Mouse (Mus musculus): Measurements from ENCODE around the gene Pex11a. TPM values are rescaled to one million over a fixed set of nuclear protein-coding genes. Genes with fewer than 3 reads are reported as not detected.

Gene Pex11a
- polyA plus RNA-seq, 1 experiment from 2014 or later: 23.9 TPM

GRCm38 (mm10) chr7:79780647-79781626, 38.0 kb upstream of the Pex11a start:
- H3K4me2 ChIP-seq (replicated peaks; ENCODE audit: low read depth, low read length): peak overlapping the region; percentile 64
- H3K4me1 ChIP-seq (ENCODE audit: insufficient read depth, low read depth, low read length): no peaks in the 10 kb centered on the region
- no peaks in the 10 kb centered on the region for H3K27me3 ChIP-seq (replicated peaks; ENCODE audit: insufficient read depth, low read length)
- H3K4me3 ChIP-seq (ENCODE audit: low read depth, low read length): peak overlapping the region; percentile 33
- ATAC-seq (peak; percentile 82), DNase-seq (ENCODE audit: low spot score) (peak; percentile 85)
- WGBS: 23% methylated on average over 16 of the region's 16 CpGs
- H3K36me3 ChIP-seq (ENCODE audit: insufficient read depth, low read length): no peaks in the 10 kb centered on the region
- H3K9me3 ChIP-seq (ENCODE audit: low read length): no peaks in the 10 kb centered on the region
- H3K27ac ChIP-seq (ENCODE audit: low read length): no peak overlapping the region
- 0 out of 2 replicates have a peak overlapping the region, but pooled peaks have one; percentile 12 for H3K9ac ChIP-seq (replicated peaks; ENCODE audit: low read depth)
- TF ChIP-seq CTCF (IDR thresholded peaks at IDR 0.05) (peak; percentile 91), EP300 (IDR thresholded peaks at IDR 0.05) (no peak)

GRCm38 (mm10) chr7:79771561-79772512, 28.9 kb upstream of the Pex11a start:
- Histone ChIP-seq H3K4me1 (ENCODE audit: insufficient read depth, low read depth, low read length) (no peaks in the 10 kb centered on the region), H3K9me3 (ENCODE audit: low read length) (no peaks in the 10 kb centered on the region), H3K4me2 (replicated peaks; ENCODE audit: low read depth, low read length) (no peak overlapping the region), H3K36me3 (ENCODE audit: insufficient read depth, low read length) (no peaks in the 10 kb centered on the region), H3K4me3 (ENCODE audit: low read depth, low read length) (no peak overlapping the region), H3K27me3 (replicated peaks; ENCODE audit: insufficient read depth, low read length) (no peaks in the 10 kb centered on the region), H3K27ac (ENCODE audit: low read length) (no peak overlapping the region), H3K9ac (replicated peaks; ENCODE audit: low read depth) (no peak overlapping the region)
- ATAC-seq (no peak), DNase-seq (ENCODE audit: low spot score) (no peak)
- no peak for TF ChIP-seq CTCF (IDR thresholded peaks at IDR 0.05)
- TF ChIP-seq EP300 (IDR thresholded peaks at IDR 0.05): no peak
- WGBS: 50% methylated on average over 15 of the region's 15 CpGs

- no peak overlapping the region for H3K9ac ChIP-seq (replicated peaks; ENCODE audit: low read depth)
- no peak overlapping the region for H3K27ac ChIP-seq (ENCODE audit: low read length)
- H3K4me1 ChIP-seq (ENCODE audit: insufficient read depth, low read depth, low read length): no peaks in the 10 kb centered on the region
- H3K9me3 ChIP-seq (ENCODE audit: low read length): no peaks in the 10 kb centered on the region
- WGBS: 67% methylated on average over 3 of the region's 3 CpGs
- no peaks in the 10 kb centered on the region for H3K27me3 ChIP-seq (replicated peaks; ENCODE audit: insufficient read depth, low read length)
- TF ChIP-seq CTCF (IDR thresholded peaks at IDR 0.05) (no peak), EP300 (IDR thresholded peaks at IDR 0.05) (no peak)
- no peak for ATAC-seq
- H3K4me3 ChIP-seq (ENCODE audit: low read depth, low read length): no peak overlapping the region
- H3K4me2 ChIP-seq (replicated peaks; ENCODE audit: low read depth, low read length): no peak overlapping the region
- no peak for DNase-seq (ENCODE audit: low spot score)
- H3K36me3 ChIP-seq (ENCODE audit: insufficient read depth, low read length): no peaks in the 10 kb centered on the region
Observed at GRCm38 (mm10) chr7:79769664-79770063, 26.7 kb upstream of the Pex11a start.

GRCm38 (mm10) chr7:79765991-79766390, 23.1 kb upstream of the Pex11a start:
- Histone ChIP-seq H3K9ac (replicated peaks; ENCODE audit: low read depth) (no peak overlapping the region), H3K36me3 (ENCODE audit: insufficient read depth, low read length) (no peaks in the 10 kb centered on the region), H3K9me3 (ENCODE audit: low read length) (no peaks in the 10 kb centered on the region), H3K4me1 (ENCODE audit: insufficient read depth, low read depth, low read length) (no peaks in the 10 kb centered on the region), H3K4me2 (replicated peaks; ENCODE audit: low read depth, low read length) (no peak overlapping the region), H3K27me3 (replicated peaks; ENCODE audit: insufficient read depth, low read length) (no peaks in the 10 kb centered on the region), H3K4me3 (ENCODE audit: low read depth, low read length) (no peak overlapping the region), H3K27ac (ENCODE audit: low read length) (no peak overlapping the region)
- 38% methylated on average over 1 of the region's 1 CpGs for WGBS
- ATAC-seq: no peak
- TF ChIP-seq CTCF (IDR thresholded peaks at IDR 0.05): peak; percentile 31
- TF ChIP-seq EP300 (IDR thresholded peaks at IDR 0.05): no peak
- no peak for DNase-seq (ENCODE audit: low spot score)

GRCm38 (mm10) chr7:79762106-79762505, 19.2 kb upstream of the Pex11a start:
- no peak overlapping the region for H3K4me2 ChIP-seq (replicated peaks; ENCODE audit: low read depth, low read length)
- no peak overlapping the region for H3K9ac ChIP-seq (replicated peaks; ENCODE audit: low read depth)
- H3K36me3 ChIP-seq (ENCODE audit: insufficient read depth, low read length): no peaks in the 10 kb centered on the region
- H3K4me3 ChIP-seq (ENCODE audit: low read depth, low read length): no peak overlapping the region
- no peak for DNase-seq (ENCODE audit: low spot score)
- no peak for ATAC-seq
- no peaks in the 10 kb centered on the region for H3K27me3 ChIP-seq (replicated peaks; ENCODE audit: insufficient read depth, low read length)
- H3K4me1 ChIP-seq (ENCODE audit: insufficient read depth, low read depth, low read length): no peaks in the 10 kb centered on the region; the same call in 1 of the 2 replicates
- no peak overlapping the region for H3K27ac ChIP-seq (ENCODE audit: low read length)
- no peak for TF ChIP-seq CTCF (IDR thresholded peaks at IDR 0.05)
- TF ChIP-seq EP300 (IDR thresholded peaks at IDR 0.05): no peak
- whole genome bisulfite sequencing: 63% methylated on average over 8 of the region's 8 CpGs
- no peaks in the 10 kb centered on the region for H3K9me3 ChIP-seq (ENCODE audit: low read length)

All from lung, postnatal 0 days (tissue).